Mouse (Mus musculus) midbrain, embryonic 16.5 days (tissue): ENCODE data around the gene Fam184b. TPM values are rescaled to one million over a fixed set of nuclear protein-coding genes. Genes with fewer than 3 reads are reported as not detected.

Experiments
- ATAC-seq: fragments of 200-750 bp; cut with Nextera tagmentation; 2 replicates; pipeline ENCODE4 v1.8.0; 2017; ENCODE audit warnings: moderate TSS enrichment
- H3K27ac ChIP-seq: fragments of 300-500 bp; sonication (generic); 2 replicates; pipeline ENCODE4 v1.5.1; 2014; ENCODE audit warnings: mild to moderate bottlenecking, low read length, mixed read lengths
- H3K27me3 ChIP-seq: fragments of 300-500 bp; sonication (generic); 2 replicates; pipeline ENCODE4 v1.6.1; 2014; ENCODE audit warnings: low read depth, low read length, mixed read lengths; ENCODE audit not compliant: control insufficient read depth, insufficient read depth
- H3K36me3 ChIP-seq: fragments of 300-500 bp; sonication (generic); 2 replicates; pipeline ENCODE4 v1.6.1; 2014; ENCODE audit warnings: mild to moderate bottlenecking, low read length, moderate library complexity, mixed read lengths; ENCODE audit not compliant: control insufficient read depth, insufficient read depth
- H3K4me1 ChIP-seq: fragments of 300-500 bp; sonication (generic); 2 replicates; pipeline ENCODE4 v1.6.1; 2014; ENCODE audit warnings: mild to moderate bottlenecking, low read length, mixed read lengths; ENCODE audit not compliant: control insufficient read depth, insufficient read depth
- H3K4me2 ChIP-seq: fragments of 300-500 bp; sonication (generic); 2 replicates; pipeline ENCODE4 v1.6.1; 2014; ENCODE audit warnings: mild to moderate bottlenecking, low read length, mixed read lengths
- H3K4me3 ChIP-seq: fragments of 300-500 bp; sonication (generic); 2 replicates; pipeline ENCODE4 v1.5.1; 2014; ENCODE audit warnings: low read depth, mild to moderate bottlenecking, low read length, moderate library complexity, mixed read lengths
- H3K9ac ChIP-seq: fragments of 300-500 bp; sonication (generic); 2 replicates; pipeline ENCODE4 v1.6.1; 2014; ENCODE audit warnings: low read depth, low read length, mixed read lengths
- H3K9me3 ChIP-seq: fragments of 300-500 bp; sonication (generic); replicated peaks from 2 replicates; pipeline ENCODE4 v1.6.1; 2014; ENCODE audit warnings: mild to moderate bottlenecking, low read length, mixed read lengths; ENCODE audit not compliant: control insufficient read depth, poor library complexity, severe bottlenecking
- WGBS: fragments of 180-500 bp; shearing (Covaris S2); extraction: QIAGEN DNeasy Blood & Tissue Kit; methylation state at CpG from one replicate; pipeline ENCODE4 v1.1.7; 2014; 5-methylcytosine and 5-hydroxymethylcytosine counted together
- polyA plus RNA-seq: library from polyadenylated mRNA; unstranded; fragments of >200 nt; fragmentation: Nextera tagmentation; extraction: Ambion mirVana; gene quantifications from 2 replicates; pipeline ENCODE4 v1.2.1, GENCODE M21; 2015

The Fam184b gene
- polyA plus RNA-seq, 1 experiment from 2014 or later = 9.4 TPM

DNA sequence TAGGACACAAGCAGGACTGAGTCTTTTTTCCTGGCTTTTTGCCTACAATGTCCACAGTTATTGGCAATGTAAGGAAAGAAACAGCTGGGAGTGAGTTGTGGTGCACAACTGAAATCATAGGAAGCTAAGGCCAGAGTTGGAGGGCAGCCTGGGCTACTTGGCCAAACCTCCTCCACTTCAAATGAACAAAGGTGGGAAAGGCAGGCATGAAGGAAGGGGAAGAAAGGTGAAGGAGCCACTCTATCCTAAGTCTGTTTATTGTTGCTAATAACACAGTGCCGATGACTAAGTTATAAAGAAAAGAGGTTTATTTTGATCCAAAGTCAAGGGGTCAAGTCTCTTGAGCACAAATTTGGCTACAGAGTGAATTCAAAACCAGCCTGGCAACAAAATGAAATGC lies 62.0 kb downstream of the Fam184b start:
- no peaks in the 10 kb centered on the region for H3K27me3 ChIP-seq
- H3K4me2 ChIP-seq = no peak overlapping the region
- no peaks in the 10 kb centered on the region for H3K9me3 ChIP-seq
- no peak overlapping the region for H3K9ac ChIP-seq
- ATAC-seq = no peak
- 67% methylated on average over 1 of the region's 1 CpGs for WGBS
- H3K27ac ChIP-seq = no peak overlapping the region
- no peaks in the 10 kb centered on the region for H3K4me1 ChIP-seq
- no peak overlapping the region for H3K4me3 ChIP-seq
- no peaks in the 10 kb centered on the region for H3K36me3 ChIP-seq

DNA sequence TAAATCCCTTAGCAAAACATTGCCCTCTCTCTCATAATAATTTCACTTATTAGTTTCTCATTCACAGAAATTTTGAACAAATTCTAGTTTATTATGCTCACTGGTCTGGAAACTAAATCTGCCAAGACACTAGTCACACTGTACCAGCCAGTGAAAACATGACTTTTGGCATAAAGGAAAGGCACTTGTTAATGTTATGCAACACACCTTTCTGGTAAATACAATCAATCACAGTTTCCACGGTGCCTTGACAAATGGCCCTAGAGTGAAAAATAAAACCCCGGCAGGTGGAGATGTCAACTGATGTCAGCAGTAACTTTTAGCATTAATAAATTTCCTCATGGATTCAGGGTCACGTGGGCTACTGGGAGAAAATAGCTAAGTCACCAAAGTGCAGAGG lies 62.7 kb downstream of the Fam184b start:
- H3K9ac ChIP-seq = no peak overlapping the region
- ATAC-seq = no peak
- H3K4me2 ChIP-seq = no peak overlapping the region
- no peak overlapping the region for H3K4me3 ChIP-seq
- H3K27me3 ChIP-seq = no peaks in the 10 kb centered on the region
- no peak overlapping the region for H3K27ac ChIP-seq
- no peaks in the 10 kb centered on the region for H3K9me3 ChIP-seq
- no peaks in the 10 kb centered on the region for H3K4me1 ChIP-seq
- no peaks in the 10 kb centered on the region for H3K36me3 ChIP-seq
- 86% methylated on average over 3 of the region's 3 CpGs for WGBS

DNA sequence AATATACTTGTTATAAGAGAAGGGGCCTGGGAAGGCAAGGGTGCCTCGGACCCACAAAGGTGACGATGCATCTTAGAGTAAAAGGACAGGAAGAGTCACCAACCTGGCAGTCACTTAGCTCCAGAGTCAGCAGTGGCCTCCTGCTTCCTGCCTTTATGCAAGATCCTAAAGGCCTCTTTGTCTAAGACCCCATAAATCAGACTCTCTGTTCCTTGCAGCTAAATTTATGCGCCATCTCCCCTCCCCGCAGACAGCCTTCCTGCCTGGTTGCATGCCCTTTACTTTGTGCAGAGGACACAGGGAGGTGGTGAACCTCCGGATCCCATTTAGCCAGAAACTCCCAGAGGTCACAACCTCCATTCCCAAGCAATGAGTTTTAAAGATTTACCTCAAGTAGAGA lies 66.6 kb downstream of the Fam184b start:
- Histone ChIP-seq H3K9ac (no peak overlapping the region), H3K4me1 (no peaks in the 10 kb centered on the region), H3K27me3 (no peaks in the 10 kb centered on the region), H3K36me3 (no peaks in the 10 kb centered on the region), H3K27ac (no peak overlapping the region), H3K9me3 (no peaks in the 10 kb centered on the region), H3K4me2 (no peak overlapping the region), H3K4me3 (no peak overlapping the region)
- 67% methylated on average over 5 of the region's 5 CpGs for WGBS
- ATAC-seq = no peak

GRCm38 (mm10) chr5:45565829-45566228 lies 73.6 kb downstream of the Fam184b start:
- Histone ChIP-seq H3K9me3 (no peaks in the 10 kb centered on the region), H3K4me2 (no peak overlapping the region), H3K36me3 (no peaks in the 10 kb centered on the region), H3K9ac (no peak overlapping the region), H3K27me3 (no peaks in the 10 kb centered on the region), H3K27ac (no peak overlapping the region), H3K4me1 (no peaks in the 10 kb centered on the region), H3K4me3 (no peak overlapping the region)
- no peak for ATAC-seq
- 95% methylated on average over 1 of the region's 1 CpGs for WGBS

DNA sequence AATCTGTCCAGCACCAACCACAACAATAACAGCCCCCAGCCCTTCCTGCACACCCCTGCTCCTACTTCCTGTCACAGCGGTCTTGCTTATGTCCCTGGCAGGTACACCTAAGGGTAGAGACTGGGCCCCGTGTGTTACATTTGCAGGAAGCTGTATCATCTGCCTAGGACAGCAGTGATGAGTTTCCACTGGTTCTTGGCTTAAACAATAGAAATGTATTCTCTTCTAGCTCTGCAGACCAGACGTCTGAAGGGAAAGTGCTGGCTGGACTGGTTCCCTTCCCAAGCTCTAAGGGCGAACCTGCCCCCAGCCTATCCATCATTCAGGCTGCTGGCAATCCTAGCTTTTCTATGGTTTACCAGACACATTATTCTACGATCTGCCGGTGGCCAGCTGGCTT lies 75.4 kb downstream of the Fam184b start:
- H3K36me3 ChIP-seq = no peaks in the 10 kb centered on the region
- no peaks in the 10 kb centered on the region for H3K4me1 ChIP-seq
- H3K27me3 ChIP-seq = no peaks in the 10 kb centered on the region
- 70% methylated on average over 6 of the region's 6 CpGs for WGBS
- H3K9me3 ChIP-seq = no peaks in the 10 kb centered on the region
- no peak for ATAC-seq
- H3K27ac ChIP-seq = no peak overlapping the region
- no peak overlapping the region for H3K4me3 ChIP-seq
- no peak overlapping the region for H3K9ac ChIP-seq
- H3K4me2 ChIP-seq = no peak overlapping the region

DNA sequence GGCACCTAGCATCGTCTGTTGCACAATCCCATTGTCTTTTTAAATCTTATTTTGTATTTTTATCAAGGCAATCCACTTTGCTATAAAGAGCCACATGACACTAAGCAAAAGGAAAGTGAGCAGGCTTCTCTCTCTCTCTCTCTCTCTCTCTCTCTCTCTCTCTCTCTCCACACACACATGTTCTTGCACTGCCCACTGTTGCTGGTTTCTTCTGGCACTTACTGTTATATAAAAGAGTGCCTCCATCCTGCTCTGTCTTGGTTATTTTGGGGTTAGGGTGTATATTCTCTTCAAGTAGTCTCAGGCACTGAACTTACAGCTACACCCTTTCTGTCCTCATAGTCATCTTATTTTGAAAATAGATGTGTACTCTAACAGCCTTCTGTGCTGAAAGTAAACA lies 89.8 kb downstream of the Fam184b start:
- H3K27me3 ChIP-seq = no peaks in the 10 kb centered on the region
- no peaks in the 10 kb centered on the region for H3K4me1 ChIP-seq

GRCm38 (mm10) chr5:45543374-45543773 lies 96.0 kb downstream of the Fam184b start:
- no peaks in the 10 kb centered on the region for H3K9me3 ChIP-seq
- H3K27me3 ChIP-seq = no peaks in the 10 kb centered on the region; the same call in 1 of the 2 replicates
- H3K4me1 ChIP-seq = no peaks in the 10 kb centered on the region
- no peak overlapping the region for H3K4me3 ChIP-seq
- H3K36me3 ChIP-seq = no peaks in the 10 kb centered on the region
- H3K27ac ChIP-seq = no peak overlapping the region
- H3K9ac ChIP-seq = no peak overlapping the region
- WGBS = 76% methylated on average over 5 of the region's 5 CpGs
- no peak overlapping the region for H3K4me2 ChIP-seq
- ATAC-seq = no peak

More for the DNA sequence above, 89.8 kb downstream of the Fam184b start:
- H3K4me2 ChIP-seq = no peak overlapping the region
- no peaks in the 10 kb centered on the region for H3K9me3 ChIP-seq
- no peak for ATAC-seq
- H3K4me3 ChIP-seq = no peak overlapping the region
- whole genome bisulfite sequencing = 85% methylated on average over 1 of the region's 1 CpGs
- H3K9ac ChIP-seq = no peak overlapping the region
- H3K27ac ChIP-seq = no peak overlapping the region
- no peaks in the 10 kb centered on the region for H3K36me3 ChIP-seq

- no peak overlapping the region for H3K4me2 ChIP-seq
- no peaks in the 10 kb centered on the region for H3K4me1 ChIP-seq
- H3K9ac ChIP-seq = no peak overlapping the region
- no peak overlapping the region for H3K4me3 ChIP-seq
- no peaks in the 10 kb centered on the region for H3K9me3 ChIP-seq
- no peaks in the 10 kb centered on the region; the same call in 1 of the 2 replicates for H3K27me3 ChIP-seq
- 52% methylated on average over 10 of the region's 10 CpGs for WGBS
- H3K27ac ChIP-seq = no peak overlapping the region
- no peak for ATAC-seq
- no peaks in the 10 kb centered on the region for H3K36me3 ChIP-seq
Observed at GRCm38 (mm10) chr5:45539502-45539901, 99.9 kb downstream of the Fam184b start.

DNA sequence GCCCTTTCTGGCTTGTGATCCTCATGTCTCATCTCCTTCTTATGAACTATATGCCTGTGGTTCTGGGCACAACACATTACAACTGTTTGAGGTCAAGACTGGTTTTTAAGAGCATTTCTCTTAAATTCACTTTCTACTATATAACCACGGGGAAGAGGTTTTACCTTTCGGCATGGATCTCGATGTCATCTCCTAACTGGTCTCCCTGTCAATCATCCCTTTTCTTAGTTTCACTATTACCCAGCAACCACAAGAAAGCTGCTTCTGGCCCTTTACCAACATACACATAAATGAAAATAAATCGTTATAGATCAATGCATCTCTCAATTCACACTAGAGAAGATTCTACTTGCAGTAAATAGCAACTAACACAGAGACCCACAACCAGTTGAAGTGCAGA lies 104.2 kb downstream of the Fam184b start:
- Histone ChIP-seq H3K9ac (no peak overlapping the region), H3K27me3 (no peaks in the 10 kb centered on the region), H3K4me3 (no peak overlapping the region), H3K36me3 (peaks cover 7% of the 10 kb centered on the region; the same call in 1 of the 2 replicates), H3K4me1 (no peaks in the 10 kb centered on the region), H3K4me2 (no peak overlapping the region), H3K27ac (no peak overlapping the region), H3K9me3 (no peaks in the 10 kb centered on the region)
- ATAC-seq = no peak
- WGBS = 67% methylated on average over 4 of the region's 4 CpGs
